Mouse (Mus musculus): ENCODE results near the gene Uqcrq. TPM values are rescaled to one million over a fixed set of nuclear protein-coding genes. Genes with fewer than 3 reads are reported as not detected.

Gene Uqcrq
- total RNA-seq, 4 experiments from 2014 or later = 385 to 410 (median 407) TPM

- DNase-seq (ENCODE audit: low spot score in 2 of 2) = no peak
Measured at GRCm38 (mm10) chr11:53413871-53414270, 16.8 kb downstream of the Uqcrq start.

- no peak for DNase-seq (ENCODE audit: low spot score in 2 of 2)
Measured at GRCm38 (mm10) chr11:53411738-53412137, 18.9 kb downstream of the Uqcrq start.

- DNase-seq (ENCODE audit: low spot score in 2 of 2) = no peak
Measured at GRCm38 (mm10) chr11:53403638-53404037, 27.0 kb downstream of the Uqcrq start.

GRCm38 (mm10) chr11:53393856-53394255 is 36.8 kb downstream of the Uqcrq start:
- no peak for DNase-seq (ENCODE audit: low spot score in 2 of 2)

GRCm38 (mm10) chr11:53383758-53384428 is 46.7 kb downstream of the Uqcrq start:
- DNase-seq (ENCODE audit: low spot score in 2 of 2) = no peak

- no peak for DNase-seq (ENCODE audit: low spot score in 2 of 2)
Measured at GRCm38 (mm10) chr11:53378918-53379317, 51.7 kb downstream of the Uqcrq start.

Small RNA genes within 50 kb of the gene (microRNA-seq; reads per million reads assigned to microRNA genes)
- 0 reads per million in 2 experiments for gene Mir6920

Other genes with a start within 250 kb of the Uqcrq start
- gene Hspa4, start 130.4 kb downstream of the Uqcrq start, total RNA-seq (2022) = 100 to 1,000 TPM; 154 to 178 (median 160) TPM
- 10 to 100 TPM in 2 of 4 experiments, 1 to 10 TPM in 2; 7.2 to 13.0 (median 9.8) TPM for gene Zcchc10, start 106.2 kb downstream of the Uqcrq start, total RNA-seq (2022)
- gene Aff4, start 80.0 kb downstream of the Uqcrq start, total RNA-seq (2022) = 100 to 1,000 TPM; 151 to 228 (median 194) TPM
- not detected for gene Leap2, start 7.7 kb downstream of the Uqcrq start, total RNA-seq (2022)
- 1 to 10 TPM in 1 of 4 experiments, under 1 TPM in 3; 0.42 to 1.8 (median 0.86) TPM for gene Gdf9, start 192 bp upstream of the Uqcrq start, total RNA-seq (2022)
- gene Gm10447, start 26.3 kb upstream of the Uqcrq start, total RNA-seq (2022) = under 1 TPM in 3 of 4 experiments, not detected in 1; 0.21 to 0.50 (median 0.49) TPM
- 1 to 10 TPM; 6.7 to 7.6 (median 7.0) TPM for gene Shroom1, start 26.4 kb upstream of the Uqcrq start, total RNA-seq (2022)
- not detected for gene Gm9837, start 39.6 kb upstream of the Uqcrq start, total RNA-seq (2022)
- gene Gm9945, start 49.3 kb upstream of the Uqcrq start, total RNA-seq (2022) = 1 to 10 TPM; 1.8 to 3.3 (median 2.1) TPM
- gene Sowaha, start 49.4 kb upstream of the Uqcrq start, total RNA-seq (2022) = 10 to 100 TPM; 62.2 to 73.5 (median 64.2) TPM
- 100 to 1,000 TPM; 279 to 287 (median 284) TPM for gene Sept8, start 88.4 kb upstream of the Uqcrq start, total RNA-seq (2022)
- 100 to 1,000 TPM; 120 to 121 (median 121) TPM for gene Kif3a, start 136.5 kb upstream of the Uqcrq start, total RNA-seq (2022)
- gene Il4, start 187.8 kb upstream of the Uqcrq start, total RNA-seq (2022) = under 1 TPM in 1 of 4 experiments, not detected in 3; 0.67 TPM
- not detected for gene Il13, start 203.9 kb upstream of the Uqcrq start, total RNA-seq (2022)